Mouse (Mus musculus) left cerebral cortex, adult 9 months (tissue): ENCODE measurements at regions not wholly inside any gene's neighbourhood (a gene's known extent, or its start where the extent isn't known, plus 50 kb on each side); places are given as distances from the start of the nearest gene placed in this dataset.
A peak's percentile ranks its signal among the peaks of the same experiment; 100 is the strongest.

Experiments
- DNase-seq, 2 experiments: peaks; one replicate each; pipeline ENCODE4 v3.0.0; 2022; ENCODE audit warnings: low spot score in 2 of 2

DNA sequence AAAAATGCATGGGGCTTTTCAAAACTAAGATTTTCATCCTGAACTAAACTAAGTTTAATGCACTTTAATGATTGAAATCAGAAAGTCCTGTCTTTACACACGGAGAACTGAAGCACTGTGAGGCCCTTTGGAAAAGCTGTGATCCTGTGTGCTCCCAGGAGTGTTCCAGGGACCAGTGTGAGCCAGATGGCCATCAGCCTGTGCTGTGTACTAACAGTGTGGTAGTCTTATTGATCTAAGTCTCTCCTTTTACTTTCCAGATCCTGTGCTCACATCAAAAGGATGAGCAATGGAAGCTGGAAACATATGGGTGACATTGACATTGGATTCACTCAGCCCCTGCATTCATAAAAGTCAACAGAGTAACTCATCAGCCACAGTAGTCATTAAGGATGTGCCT, 322.5 kb downstream of the Amd2 start:
- DNase-seq: no peak

DNA sequence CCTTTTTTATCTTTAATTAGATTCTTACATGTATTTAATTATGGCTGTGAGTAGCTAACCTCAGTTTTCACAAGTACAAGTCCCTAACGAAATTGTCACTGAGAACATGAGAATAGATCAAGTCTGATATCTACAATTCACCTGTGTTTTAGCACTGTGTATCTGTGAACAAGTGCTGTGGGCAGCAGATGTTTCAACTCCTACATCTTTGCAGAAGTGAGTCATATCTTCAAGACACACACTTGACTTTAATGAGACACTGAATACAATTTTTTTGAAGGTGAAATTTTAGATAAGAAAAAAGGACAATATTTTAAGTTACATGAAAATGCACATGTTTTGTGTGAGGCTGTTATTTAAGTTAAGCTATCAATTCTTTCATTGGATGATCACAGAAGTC, 330.0 kb downstream of the Amd2 start:
- DNase-seq: peak; percentile 2 to 9
